Mouse (Mus musculus): ENCODE results near the gene Nfkbiz.
"Not testable (repeated sequence)": the region's sequence is repeated elsewhere in the genome, so short reads cannot be mapped to it uniquely, and the experiment has no call there.

The Nfkbiz gene

GRCm38 (mm10) chr16:55838510-55839474 lies at the start of gene Nfkbiz:
Gene Nfkbiz, minus strand, starts transcription at chr16:55838899.
- ChIA-PET CTCF (interaction anchor here (0.6 to 1.4 kb wide), 7 partner anchors 19 to 362 kb away, joined by 3 to 5 read pairs (median 3); no protein-coding TSS in a partner anchor), POLR2A (interaction anchor here (0.5 to 2.8 kb wide), 12 partner anchors 14 to 1434 kb away, joined by 3 to 10 read pairs (median 4); no protein-coding TSS in a partner anchor)

GRCm38 (mm10) chr16:55887814-55888583 lies 49.3 kb upstream of the Nfkbiz start:
- CTCF ChIA-PET, result interaction anchor here in 3 of 4 experiments (0.6 to 2.3 kb wide), 11 partner anchors 13 to 178 kb away, joined by 3 to 8 read pairs (median 3); no protein-coding TSS in a partner anchor
- POLR2A ChIA-PET, result interaction anchor here (0.5 to 2.3 kb wide), 6 partner anchors 9 to 195 kb away, joined by 3 to 8 read pairs (median 6); partner anchors contain the start of gene Rpl24 (in 1 of the 4)

- CTCF ChIA-PET, result no interaction called here
- POLR2A ChIA-PET, result interaction anchor here in 2 of 4 experiments (0.6 to 1.6 kb wide), 2 partner anchors 11 to 33 kb away, joined by 3 to 5 read pairs; partner anchors contain the start of gene Nxpe3 (in 1 of the 2)
Observed at GRCm38 (mm10) chr16:55884246-55884645, 45.5 kb upstream of the Nfkbiz start.

GRCm38 (mm10) chr16:55876025-55876424 lies 37.3 kb upstream of the Nfkbiz start:
- ChIA-PET CTCF (interaction anchor here in 3 of 4 experiments (0.6 to 1.0 kb wide), 4 partner anchors 9 to 12 kb away, joined by 3 to 10 read pairs (median 3); no protein-coding TSS in a partner anchor), POLR2A (interaction anchor here in 2 of 4 experiments (0.6 to 1.8 kb wide), 4 partner anchors 9 to 1819 kb away, joined by 3 to 8 read pairs (median 3); no protein-coding TSS in a partner anchor)

- CTCF ChIA-PET, result interaction anchor here (0.5 to 1.7 kb wide), 37 partner anchors 11 to 1064 kb away, joined by 3 to 13 read pairs (median 4); partner anchors contain the start of genes Cep97 (in 2 of the 4) and Nxpe3 (in 1 of the 4)
- POLR2A ChIA-PET, result interaction anchor here in 2 of 4 experiments (0.7 to 1.2 kb wide), 3 partner anchors 31 to 267 kb away, joined by 4 to 6 read pairs (median 5); partner anchors contain the start of gene Nxpe3 (in 1 of the 2)
Observed at GRCm38 (mm10) chr16:55863832-55864231, 25.1 kb upstream of the Nfkbiz start.

- CTCF ChIA-PET, result interaction anchor here (0.5 to 1.7 kb wide), 38 partner anchors 11 to 1064 kb away, joined by 3 to 13 read pairs (median 4); partner anchors contain the start of genes Cep97 (in 2 of the 4) and Nxpe3 (in 1 of the 4)
- POLR2A ChIA-PET, result interaction anchor here in 2 of 4 experiments (1.0 to 1.2 kb wide), 2 partner anchors 31 to 268 kb away, joined by 4 to 6 read pairs; partner anchors contain the start of gene Nxpe3 (in 1 of the 2)
Observed at GRCm38 (mm10) chr16:55863149-55863815, 24.6 kb upstream of the Nfkbiz start.

GRCm38 (mm10) chr16:55861104-55861503 lies 22.4 kb upstream of the Nfkbiz start:
- ChIA-PET POLR2A (interaction anchor here in 1 of 4 experiments (0.8 kb wide), 1 partner anchor 40 kb away, joined by 3 read pairs; no protein-coding TSS in a partner anchor), CTCF (interaction anchor here in 1 of 4 experiments (0.6 kb wide), 1 partner anchor 43 kb away, joined by 12 read pairs; no protein-coding TSS in a partner anchor)

- CTCF ChIA-PET, result interaction anchor here in 3 of 4 experiments (0.6 to 1.9 kb wide), 6 partner anchors 8 to 379 kb away, joined by 3 to 24 read pairs (median 4); no protein-coding TSS in a partner anchor
- POLR2A ChIA-PET, result not testable (repeated sequence)
Observed at GRCm38 (mm10) chr16:55859421-55859820, 20.7 kb upstream of the Nfkbiz start.

GRCm38 (mm10) chr16:55858465-55858864 lies 19.8 kb upstream of the Nfkbiz start:
- ChIA-PET CTCF (interaction anchor here (0.5 to 1.9 kb wide), 18 partner anchors 9 to 444 kb away, joined by 3 to 8 read pairs (median 4); partner anchors contain the start of gene Nfkbiz (in 2 of the 4)), POLR2A (interaction anchor here in 1 of 4 experiments (0.9 kb wide), 1 partner anchor 72 kb away, joined by 3 read pairs; no protein-coding TSS in a partner anchor)

GRCm38 (mm10) chr16:55852943-55853727 lies 14.4 kb upstream of the Nfkbiz start:
- ChIA-PET POLR2A (no interaction called here), CTCF (interaction anchor here in 1 of 4 experiments (0.6 to 1.3 kb wide), 3 partner anchors 21 to 376 kb away, joined by 3 read pairs; no protein-coding TSS in a partner anchor)

- ChIA-PET POLR2A (no interaction called here), CTCF (interaction anchor here in 1 of 4 experiments (1.3 kb wide), 1 partner anchor 22 kb away, joined by 3 read pairs; no protein-coding TSS in a partner anchor)
Observed at GRCm38 (mm10) chr16:55852515-55852914, 13.8 kb upstream of the Nfkbiz start.

GRCm38 (mm10) chr16:55850485-55850884 lies 11.8 kb upstream of the Nfkbiz start:
- CTCF ChIA-PET, result interaction anchor here in 3 of 4 experiments (0.7 to 2.8 kb wide), 3 partner anchors 13 kb away, joined by 4 to 13 read pairs (median 5); no protein-coding TSS in a partner anchor
- POLR2A ChIA-PET, result no interaction called here

GRCm38 (mm10) chr16:55847679-55848078 lies 9.0 kb upstream of the Nfkbiz start:
- POLR2A ChIA-PET, result interaction anchor here in 1 of 4 experiments (0.7 kb wide), 1 partner anchor 9 kb away, joined by 3 read pairs; no protein-coding TSS in a partner anchor
- CTCF ChIA-PET, result interaction anchor here in 1 of 4 experiments (1.0 kb wide), 1 partner anchor 16 kb away, joined by 3 read pairs; no protein-coding TSS in a partner anchor

GRCm38 (mm10) chr16:55844847-55845246 lies 6.1 kb upstream of the Nfkbiz start:
- POLR2A ChIA-PET, result interaction anchor here in 1 of 4 experiments (1.1 to 1.7 kb wide), 4 partner anchors 15 to 795 kb away, joined by 3 read pairs; partner anchors contain the start of gene Nxpe3
- CTCF ChIA-PET, result no interaction called here

GRCm38 (mm10) chr16:55843919-55844318 lies 5.2 kb upstream of the Nfkbiz start:
- CTCF ChIA-PET, result interaction anchor here in 1 of 4 experiments (1.2 kb wide), 1 partner anchor 23 kb away, joined by 3 read pairs; no protein-coding TSS in a partner anchor
- POLR2A ChIA-PET, result interaction anchor here in 1 of 4 experiments (1.1 to 1.7 kb wide), 4 partner anchors 16 to 794 kb away, joined by 3 read pairs; partner anchors contain the start of gene Nxpe3

GRCm38 (mm10) chr16:55843134-55843533 lies 4.4 kb upstream of the Nfkbiz start:
- CTCF ChIA-PET, result interaction anchor here in 2 of 4 experiments (1.2 to 1.3 kb wide), 2 partner anchors 16 to 24 kb away, joined by 3 read pairs; no protein-coding TSS in a partner anchor

More at GRCm38 (mm10) chr16:55843134-55843533, 4.4 kb upstream of the Nfkbiz start:
- POLR2A ChIA-PET, result interaction anchor here in 1 of 4 experiments (0.6 kb wide), 1 partner anchor 90 kb away, joined by 3 read pairs; no protein-coding TSS in a partner anchor

All from embryonic stem cell, embryonic (primary cell).